Mouse (Mus musculus) heart, postnatal 14 days (tissue): Measurements from ENCODE around the gene Ces1e. TPM values are rescaled to one million over a fixed set of nuclear protein-coding genes. Genes with fewer than 3 reads are reported as not detected.

Source experiments
- DNase-seq, 2 experiments: peaks; one replicate each; pipeline ENCODE4 v3.0.0; 2021 to 2022
- intact Hi-C: fragments of 180-260 bp; cut with DNase I; formaldehyde crosslinking; loops from one replicate; pipeline ENCODE4 v1.15.1; 2025
- total RNA-seq, 2 experiments: library from RNA; stranded (reverse); gene quantifications; 2 replicates each; pipeline ENCODE4 v1.2.3; 2021

Gene Ces1e
- total RNA-seq, 2 experiments from 2014 or later: 1.0 to 1.3 TPM

DNA sequence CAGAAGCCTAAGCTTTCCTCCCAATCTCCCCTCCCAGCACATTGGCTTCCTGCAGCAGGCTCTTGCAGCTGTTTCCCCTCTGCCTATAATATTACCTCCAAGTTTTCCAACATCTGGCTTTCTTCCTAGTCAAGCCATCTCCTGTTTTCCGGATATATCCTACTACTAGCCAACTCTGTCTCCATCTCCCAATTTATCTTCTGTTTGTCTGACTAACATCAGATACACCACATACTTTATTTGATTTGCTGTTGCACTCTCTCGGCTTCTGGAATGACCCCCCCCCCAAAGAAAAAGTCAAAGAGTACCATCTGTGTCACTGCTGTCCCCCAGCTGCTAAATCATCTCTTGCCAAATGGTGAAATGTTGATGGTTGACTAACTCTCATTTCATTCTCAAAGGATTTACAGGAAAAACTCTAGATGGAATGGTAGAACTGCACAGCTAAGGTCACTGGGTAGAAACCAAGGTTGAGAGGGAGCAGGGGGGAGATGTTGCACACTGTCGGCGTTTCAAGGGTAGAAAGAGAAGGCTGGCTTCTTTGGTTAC, 48.8 kb downstream of the Ces1e start:
- DNase-seq: peak; percentile 17 to 30
- intact Hi-C loops: no loop called here

- intact Hi-C loops: no loop called here
- DNase-seq: no peak
Measured at GRCm38 (mm10) chr8:93176593-93176992, 52.8 kb downstream of the Ces1e start.

GRCm38 (mm10) chr8:93174554-93174953, 54.9 kb downstream of the Ces1e start:
- intact Hi-C loops: no loop called here
- DNase-seq: no peak

GRCm38 (mm10) chr8:93171846-93172590, 57.4 kb downstream of the Ces1e start:
- DNase-seq: peak; percentile 65 to 70
- intact Hi-C loops: no loop called here

- DNase-seq: no peak
- intact Hi-C loops: no loop called here
Measured at GRCm38 (mm10) chr8:93163363-93163762, 66.1 kb downstream of the Ces1e start.

- intact Hi-C loops: loop anchor here (1.0 kb wide), 1 partner anchor 25 kb away; no protein-coding TSS in a partner anchor
- DNase-seq: no peak
Measured at GRCm38 (mm10) chr8:93151401-93151800, 78.0 kb downstream of the Ces1e start.

Other genes with a start within 250 kb of the Ces1e start
- gene Ces1a, start 181.4 kb downstream of the Ces1e start, total RNA-seq: not detected
- gene Ces1b, start 149.6 kb downstream of the Ces1e start, total RNA-seq: not detected
- gene Ces1c, start 98.3 kb downstream of the Ces1e start, total RNA-seq: not detected
- 10 to 100 TPM; 54.0 to 99.2 TPM for gene Ces1d, start 31.8 kb downstream of the Ces1e start, total RNA-seq
- under 1 TPM; 0.22 to 0.67 TPM for gene Ces1f, start 50.1 kb upstream of the Ces1e start, total RNA-seq
- gene Ces1g, start 107.7 kb upstream of the Ces1e start, total RNA-seq: not detected
- not detected for gene Ces1h, start 150.1 kb upstream of the Ces1e start, total RNA-seq